Mouse (Mus musculus): ENCODE measurements around the gene Rpf2.

The Rpf2 gene

DNA sequence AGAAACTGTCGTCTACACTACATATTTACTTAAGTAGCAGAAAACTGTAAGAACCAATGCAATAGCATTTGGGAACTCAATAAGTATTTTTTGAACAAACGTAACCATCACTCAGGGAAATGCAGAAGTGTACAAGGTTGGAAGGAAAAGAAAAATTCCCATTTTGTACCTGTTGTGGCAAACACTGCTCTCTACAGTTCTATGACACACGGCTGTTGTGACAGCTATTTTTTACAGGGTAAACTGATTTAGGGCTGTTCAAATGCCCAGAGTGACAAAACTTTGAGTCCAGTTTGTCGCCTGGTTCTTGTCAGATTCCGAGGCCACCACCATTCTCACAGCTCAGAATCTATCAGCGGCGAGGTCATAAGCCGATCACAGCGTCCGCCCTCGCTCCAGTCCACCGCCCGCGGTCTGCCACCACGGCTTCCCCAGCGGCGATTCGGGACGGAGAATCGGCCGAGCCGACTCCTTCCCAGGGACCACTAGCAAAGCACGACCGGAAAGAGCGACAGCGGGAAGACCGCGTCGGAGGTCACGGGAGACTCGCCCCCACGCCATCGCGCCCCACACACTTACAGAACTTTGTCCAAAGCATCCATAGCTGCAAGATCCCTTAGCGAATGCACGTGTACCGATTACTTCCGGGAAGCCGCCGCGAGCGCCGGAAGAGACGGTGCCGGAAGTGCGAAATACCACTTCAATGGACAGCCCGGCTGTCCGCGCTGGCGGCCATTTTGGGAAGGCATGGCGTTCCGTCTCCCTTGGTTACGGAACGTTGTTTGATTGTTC, at the start of gene Rpf2:
Rpf2 (minus strand) TSS at position 663 of the 792 bp plus-strand sequence.
- DNase-seq (ENCODE audit: low spot score): peak; percentile 81

DNA sequence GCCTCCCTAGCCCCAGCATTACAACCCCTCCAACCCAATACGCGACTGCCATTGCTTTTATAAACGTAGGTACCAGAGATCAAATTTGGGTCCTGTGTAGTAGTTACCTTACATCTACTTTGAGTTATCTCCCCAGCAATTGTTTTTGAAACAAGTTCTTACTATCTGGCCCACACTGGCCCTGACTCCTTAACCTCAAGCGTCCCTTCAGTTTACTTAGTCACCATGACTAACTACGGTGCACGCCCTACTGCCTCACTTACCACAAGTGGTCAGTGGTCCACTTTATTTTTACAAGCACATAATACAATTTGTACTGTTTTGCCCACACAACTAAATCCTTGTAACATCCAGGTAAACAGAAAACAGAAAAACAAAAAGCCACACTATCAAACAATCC, 45.8 kb upstream of the Rpf2 start:
- DNase-seq (ENCODE audit: low spot score): no peak

- no peak for DNase-seq (ENCODE audit: low spot score)
Observed at GRCm38 (mm10) chr10:40286767-40287166, 39.9 kb upstream of the Rpf2 start.

DNA sequence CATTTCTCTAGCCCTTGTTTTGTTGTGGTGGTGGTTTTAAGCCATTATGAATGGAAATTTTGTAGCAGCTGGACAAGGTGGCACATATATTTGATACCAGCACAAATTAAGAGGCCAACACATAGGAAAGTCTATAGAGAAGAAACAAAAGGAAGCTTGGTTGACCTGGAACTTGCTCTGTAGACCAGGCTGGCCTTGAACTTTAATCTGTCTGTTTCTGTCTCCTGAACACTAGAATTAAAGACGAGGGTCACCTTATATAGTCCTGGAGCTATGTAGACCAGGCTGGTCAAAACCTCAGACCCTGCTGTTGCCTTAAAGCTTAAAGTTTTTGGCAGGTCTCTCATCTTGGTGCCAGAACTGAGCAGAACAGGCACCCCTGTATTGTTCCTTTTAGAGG, 38.7 kb upstream of the Rpf2 start:
- DNase-seq (ENCODE audit: low spot score): no peak

GRCm38 (mm10) chr10:40284997-40285396, 38.2 kb upstream of the Rpf2 start:
- DNase-seq (ENCODE audit: low spot score): no peak

- DNase-seq (ENCODE audit: low spot score): no peak
Observed at GRCm38 (mm10) chr10:40284179-40284831, 37.5 kb upstream of the Rpf2 start.

- DNase-seq (ENCODE audit: low spot score): no peak
Observed at GRCm38 (mm10) chr10:40283636-40284035, 36.8 kb upstream of the Rpf2 start.

DNA sequence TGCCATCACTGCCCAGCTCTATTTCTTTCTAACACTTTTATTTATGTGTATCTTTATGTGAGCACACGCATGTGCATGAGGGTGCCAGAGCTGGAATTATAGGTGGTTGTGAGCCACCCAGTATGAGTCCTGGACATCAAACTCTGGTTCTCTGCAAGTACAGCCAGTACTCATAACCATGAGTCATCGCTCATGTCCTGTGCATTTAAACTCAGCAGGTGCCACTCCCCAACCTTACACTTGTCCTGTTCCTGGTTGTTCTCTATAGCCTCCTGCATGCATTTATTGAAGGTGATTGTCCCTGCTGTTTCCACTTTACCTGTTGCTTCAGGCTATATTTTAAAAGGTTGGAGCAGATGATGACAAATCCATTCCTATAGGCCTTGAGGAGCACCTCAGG, 34.7 kb upstream of the Rpf2 start:
- DNase-seq (ENCODE audit: low spot score): no peak

GRCm38 (mm10) chr10:40278317-40278716, 31.5 kb upstream of the Rpf2 start:
- DNase-seq (ENCODE audit: low spot score): no peak

DNA sequence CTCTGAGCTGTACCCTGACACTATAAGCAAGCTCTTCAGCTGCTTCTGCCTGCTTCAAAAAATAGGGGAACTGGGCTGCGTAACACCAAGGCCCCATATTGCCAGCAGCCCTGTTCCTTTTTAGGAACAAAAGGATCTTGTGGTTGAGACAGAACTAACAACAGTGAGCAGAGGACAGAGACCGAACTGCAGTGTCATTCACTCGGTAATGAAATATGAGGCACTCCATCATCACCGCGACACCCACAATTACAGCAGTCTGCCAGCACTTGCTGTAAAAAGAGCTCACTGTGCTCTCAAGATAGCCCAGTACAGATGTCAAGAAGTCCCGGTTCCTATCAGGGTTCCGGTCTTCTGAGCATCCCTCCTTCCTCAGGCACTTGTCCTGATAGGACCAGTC, 29.2 kb upstream of the Rpf2 start:
- DNase-seq (ENCODE audit: low spot score): no peak

DNA sequence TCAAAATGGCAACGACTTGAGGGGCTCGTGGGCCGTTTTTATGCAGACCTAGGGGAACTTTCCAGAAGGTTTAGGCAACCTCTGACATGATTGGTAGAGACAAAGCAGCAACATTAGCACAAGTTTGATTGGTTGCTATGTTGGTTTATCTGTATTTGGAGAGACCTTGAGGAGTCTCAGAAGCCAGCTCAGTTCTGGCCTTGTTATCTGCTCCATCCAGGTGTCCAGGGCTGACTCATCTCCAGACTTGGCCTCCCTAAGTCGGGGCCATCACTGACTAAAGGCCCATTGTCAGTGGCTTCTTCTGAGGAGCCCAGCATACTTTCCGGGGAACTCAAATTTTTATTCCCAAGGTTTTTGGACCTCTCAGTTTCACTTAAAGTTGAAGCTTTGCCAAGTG, 27.1 kb upstream of the Rpf2 start:
- no peak for DNase-seq (ENCODE audit: low spot score)

- no peak for DNase-seq (ENCODE audit: low spot score)
Observed at GRCm38 (mm10) chr10:40271216-40271615, 24.4 kb upstream of the Rpf2 start.

DNA sequence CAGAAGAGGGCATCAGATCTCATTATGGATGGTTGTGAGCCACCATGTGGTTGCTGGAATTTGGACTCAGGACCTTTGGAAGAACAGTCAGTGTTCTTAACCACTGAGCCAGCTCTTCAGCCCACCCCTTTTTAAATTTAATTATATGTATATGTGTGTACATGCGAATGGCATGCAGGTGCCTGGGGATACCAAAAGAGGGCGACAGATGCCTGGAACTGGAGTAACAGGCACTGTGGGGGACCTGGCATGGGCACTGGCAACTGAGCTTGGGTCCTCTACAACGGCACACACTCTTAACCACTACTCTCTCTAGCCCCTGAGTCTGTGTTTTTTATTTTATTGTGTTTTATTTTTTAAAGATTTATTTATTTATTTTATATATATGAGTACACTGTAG, 18.1 kb upstream of the Rpf2 start:
- DNase-seq (ENCODE audit: low spot score): no peak

GRCm38 (mm10) chr10:40263691-40264090, 16.9 kb upstream of the Rpf2 start:
- peak; percentile 66 for DNase-seq (ENCODE audit: low spot score)

GRCm38 (mm10) chr10:40262200-40262599, 15.4 kb upstream of the Rpf2 start:
- DNase-seq (ENCODE audit: low spot score): no peak

DNA sequence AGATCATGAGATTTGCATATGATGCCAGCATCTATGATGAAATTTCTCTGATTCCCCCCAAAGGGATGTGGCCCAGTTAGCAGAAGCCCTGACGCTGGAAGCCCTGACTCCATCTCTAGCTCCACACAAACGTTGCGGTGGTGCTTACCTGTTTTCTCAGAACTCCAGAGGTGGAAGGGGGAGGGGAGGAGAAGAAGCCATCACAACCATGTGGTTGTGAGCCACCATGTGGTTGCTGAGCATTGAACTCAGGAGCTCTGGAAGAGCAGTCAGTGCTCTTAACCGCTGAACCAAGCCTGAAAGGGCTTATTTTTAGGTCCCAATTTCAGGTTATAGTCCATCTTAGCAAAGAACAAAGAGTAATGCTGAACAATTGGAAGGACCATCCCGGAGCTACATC, 13.5 kb upstream of the Rpf2 start:
- no peak for DNase-seq (ENCODE audit: low spot score)

GRCm38 (mm10) chr10:40259542-40259941, 12.7 kb upstream of the Rpf2 start:
- DNase-seq (ENCODE audit: low spot score): no peak

DNA sequence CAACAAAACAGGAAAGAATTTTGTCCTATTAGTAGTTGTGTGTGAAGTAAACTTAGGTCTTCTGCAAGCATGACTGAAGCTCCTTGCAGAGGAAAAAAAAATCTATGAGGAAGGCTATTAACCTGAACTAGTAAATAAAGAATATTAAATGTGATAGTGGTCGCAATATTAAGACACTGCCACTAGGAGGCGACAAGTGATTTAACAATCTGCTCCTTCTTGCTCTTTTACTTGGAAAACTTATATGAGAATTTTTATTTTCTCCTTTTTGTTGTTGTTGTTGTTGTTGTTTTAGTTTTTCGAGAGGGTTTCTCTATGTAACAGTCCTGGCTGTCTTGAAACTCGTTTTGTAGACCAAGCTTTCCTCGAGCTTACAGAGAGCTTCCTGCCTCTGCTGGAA, 12.1 kb upstream of the Rpf2 start:
- peak; percentile 49 for DNase-seq (ENCODE audit: low spot score)

DNA sequence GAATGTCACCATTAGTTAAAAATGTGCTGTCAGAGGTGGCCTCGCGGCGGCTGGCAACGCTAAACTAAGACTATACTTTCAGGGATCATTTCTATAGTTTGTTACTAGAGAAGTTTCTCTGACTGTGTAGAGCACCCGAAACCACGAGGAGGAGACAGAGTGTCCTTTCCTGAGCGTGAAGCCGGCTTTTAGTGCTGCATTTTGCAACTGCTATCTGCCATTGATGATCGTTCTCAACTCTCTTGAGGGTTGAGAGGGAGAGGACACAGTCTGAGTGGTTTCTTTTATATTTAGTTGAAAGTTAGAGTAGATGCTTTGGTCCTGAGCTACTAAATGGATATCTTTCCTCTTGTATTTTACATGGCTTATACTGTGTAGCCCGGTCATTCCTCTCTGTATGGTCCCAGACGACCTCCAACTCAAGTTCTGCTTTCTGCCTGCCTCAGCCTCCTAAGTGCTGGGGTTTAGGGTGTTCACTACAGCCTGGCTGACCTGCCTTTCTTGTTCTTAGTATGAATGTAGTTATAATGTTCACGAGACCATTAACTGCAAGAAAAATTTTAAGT, 11.6 kb upstream of the Rpf2 start:
- DNase-seq (ENCODE audit: low spot score): peak; percentile 77

DNA sequence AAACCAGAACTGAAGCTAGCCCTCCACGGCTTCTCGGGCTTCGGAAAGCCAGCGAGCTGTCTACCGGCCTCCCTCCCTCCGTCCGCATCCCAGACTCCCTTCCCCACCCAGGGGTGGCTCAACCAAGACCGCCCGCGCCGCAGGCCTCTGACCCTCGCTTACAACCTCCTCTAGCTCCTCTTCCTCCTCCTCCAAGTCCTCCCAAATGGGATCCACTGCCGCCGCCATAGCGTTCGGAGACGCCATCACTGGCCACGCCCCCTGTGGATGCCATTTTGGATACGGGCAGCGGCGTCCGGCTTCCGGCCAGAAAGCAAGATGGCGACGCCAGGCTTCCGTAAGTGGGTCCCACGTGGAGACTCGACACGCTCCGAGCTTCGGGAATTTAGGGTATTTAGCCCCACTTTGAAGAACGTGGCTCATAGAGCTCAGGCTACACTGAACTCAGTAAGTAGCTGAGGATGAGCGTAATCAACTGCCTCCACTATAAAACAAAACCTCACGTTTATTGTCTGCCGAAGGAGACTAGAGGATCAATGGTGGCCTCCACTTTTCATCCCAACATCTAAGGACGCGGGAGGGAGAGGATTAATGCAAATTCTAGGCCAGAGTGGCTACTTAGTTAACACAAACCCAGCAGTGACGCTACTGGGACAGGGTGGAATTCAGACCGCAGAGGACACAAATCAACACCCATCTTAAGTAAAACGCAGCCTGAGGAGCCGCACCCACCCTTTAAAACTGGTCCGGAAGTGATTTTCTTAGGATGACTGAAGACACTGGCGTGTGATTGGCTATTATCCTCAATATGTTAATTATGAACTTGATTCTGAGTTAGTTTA, 10.8 kb upstream of the Rpf2 start, which contains the start of gene Gtf3c6:
Gtf3c6 (minus strand) TSS at position 695 of the 842 bp plus-strand sequence.
- peak; percentile 95 for DNase-seq (ENCODE audit: low spot score)

- DNase-seq (ENCODE audit: low spot score): peak; percentile 72
Observed at GRCm38 (mm10) chr10:40256716-40257115, 9.9 kb upstream of the Rpf2 start.

DNA sequence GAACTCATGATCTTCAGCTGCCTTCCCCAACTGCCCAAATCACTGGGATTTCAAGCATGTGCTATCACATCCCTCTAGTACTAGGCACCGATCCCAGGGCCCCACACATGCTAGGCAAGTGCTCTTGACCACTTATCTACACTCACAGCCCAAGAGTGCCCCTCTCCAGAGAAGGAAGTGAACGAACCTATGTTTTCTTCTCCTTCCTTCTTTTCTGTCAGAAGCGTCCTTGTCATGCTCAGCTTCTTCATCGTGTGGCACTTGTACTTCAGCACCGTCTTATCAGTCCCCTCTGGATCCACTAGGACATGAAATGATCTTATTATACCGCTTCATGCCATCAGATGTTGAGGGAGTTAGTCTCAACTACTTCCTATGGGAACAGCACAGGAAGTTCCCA, 4.1 kb upstream of the Rpf2 start:
- no peak for DNase-seq (ENCODE audit: low spot score)
